Mouse (Mus musculus) gastrocnemius, postnatal 25 days (tissue): ENCODE measurements around the gene Tmco3. TPM values are rescaled to one million over a fixed set of nuclear protein-coding genes. Genes with fewer than 3 reads are reported as not detected.
"Not testable (repeated sequence)": the region's sequence is repeated elsewhere in the genome, so short reads cannot be mapped to it uniquely, and the experiment has no call there.

ENCODE experiments used
- DNase-seq: peaks from one replicate; pipeline ENCODE4 v3.0.0; 2022
- total RNA-seq, 2 experiments: library from RNA; stranded (reverse); gene quantifications; 1 replicate in 1 of 2; 2 replicates in 1 of 2; pipeline ENCODE4 v1.2.3; 2021

The Tmco3 gene
- total RNA-seq, 2 experiments from 2014 or later, result 10.6 to 17.1 TPM

DNA sequence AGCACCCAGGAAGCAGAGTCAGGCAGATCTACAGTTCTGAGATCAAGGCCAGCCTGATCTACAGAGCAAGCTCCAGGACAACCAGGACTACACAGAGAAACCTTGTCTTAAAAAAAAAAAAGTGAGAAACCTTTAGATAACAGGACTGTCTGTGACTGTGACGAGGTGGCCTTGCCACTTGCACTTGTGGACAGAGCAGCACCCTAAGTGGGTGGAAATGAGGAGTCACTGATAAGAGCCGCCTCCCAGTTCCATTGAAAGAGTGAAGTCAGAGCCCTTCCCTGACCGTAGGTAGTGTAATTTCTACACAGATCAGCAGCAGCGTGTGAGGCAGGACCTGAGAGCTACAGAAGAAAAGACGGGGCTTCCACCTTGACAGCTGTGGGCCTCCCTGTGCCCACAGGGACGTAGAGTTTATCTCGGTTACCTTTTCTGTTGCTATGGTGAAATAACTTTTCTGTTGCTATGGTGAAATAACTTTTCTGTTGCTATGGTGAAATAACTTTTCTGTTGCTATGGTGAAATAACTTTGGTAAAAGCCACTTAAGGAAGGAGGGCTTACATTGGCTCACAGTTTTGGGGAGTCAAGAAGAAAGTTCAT, 18.4 kb downstream of the Tmco3 start:
- DNase-seq, result no peak

DNA sequence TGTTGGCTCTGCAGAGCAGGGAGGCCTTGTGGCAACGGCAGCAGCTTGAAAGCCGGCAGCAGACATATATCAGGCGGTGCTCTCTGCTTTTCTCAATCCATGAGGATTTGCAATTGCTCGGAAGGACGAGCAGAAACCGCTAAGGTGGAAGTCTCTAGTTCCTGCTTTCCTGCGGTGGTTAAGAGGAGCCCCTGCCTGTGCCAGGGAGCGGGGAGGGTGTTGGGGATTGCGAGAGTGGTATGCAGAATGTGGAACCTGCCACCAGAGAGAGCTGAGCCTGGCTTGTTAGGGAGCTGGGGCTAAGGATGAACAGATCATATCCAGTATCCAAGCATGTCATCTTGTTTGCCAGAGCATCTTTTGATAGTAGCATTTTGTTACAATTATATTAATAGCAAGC, 18.9 kb downstream of the Tmco3 start:
- DNase-seq, result no peak

DNA sequence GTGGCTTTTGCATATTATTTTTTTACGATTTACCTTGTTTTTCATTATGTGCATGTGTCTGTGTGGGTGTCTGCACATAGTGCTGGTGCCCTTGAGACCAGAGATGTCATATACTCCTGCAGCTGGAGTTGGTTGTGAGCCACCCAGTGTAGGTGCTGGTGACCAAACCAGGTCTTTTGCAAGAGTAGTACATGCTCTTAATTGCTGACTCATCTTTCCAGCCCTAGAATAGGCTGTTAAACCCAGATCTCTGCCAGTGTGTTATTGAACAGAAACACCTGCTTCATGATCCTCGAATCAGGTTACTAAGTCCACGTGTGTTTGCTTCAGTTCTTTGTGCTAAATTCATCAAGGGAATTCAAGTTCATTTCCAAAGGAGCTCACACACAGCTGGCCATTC, 26.9 kb downstream of the Tmco3 start:
- DNase-seq, result no peak

DNA sequence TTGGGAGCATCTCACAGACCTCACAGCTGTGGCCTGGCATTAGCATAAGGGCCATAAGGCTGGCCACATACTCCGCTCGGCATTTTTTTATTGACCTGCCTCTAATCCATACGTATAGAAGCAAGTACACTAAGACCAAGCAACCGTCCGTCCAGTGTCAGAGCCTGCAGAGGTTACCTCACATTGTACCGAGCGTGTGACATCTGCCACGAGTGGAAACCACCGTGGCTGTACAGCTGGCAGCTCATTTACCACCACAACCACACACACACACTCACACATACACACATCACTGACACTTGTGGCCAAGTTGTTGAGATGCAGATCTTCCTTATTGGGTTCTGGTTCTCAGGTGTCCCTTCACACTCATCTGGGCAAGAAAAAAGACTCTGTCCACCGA, 28.7 kb downstream of the Tmco3 start:
- no peak for DNase-seq

DNA sequence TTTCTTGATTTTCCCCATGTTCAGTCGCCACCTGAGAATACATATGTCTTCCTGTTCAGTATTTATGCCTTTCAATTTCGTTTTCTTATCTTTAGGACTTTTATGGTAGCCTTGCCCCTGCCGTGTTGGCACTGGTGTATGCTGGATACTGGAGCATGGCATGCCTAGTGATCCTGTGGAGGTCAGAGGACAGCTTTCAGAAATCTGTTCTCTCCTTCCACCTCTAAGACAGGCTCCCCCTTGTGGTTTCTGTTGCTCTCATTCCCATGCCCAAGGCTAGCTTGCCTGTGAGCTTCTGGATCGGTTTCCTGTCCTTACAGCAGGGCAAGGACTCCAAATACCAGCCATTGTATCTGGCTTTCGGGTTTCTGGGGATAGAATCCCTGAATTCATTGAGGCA, 38.6 kb downstream of the Tmco3 start:
- no peak for DNase-seq

GRCm38 (mm10) chr8:13334671-13335070, 46.7 kb downstream of the Tmco3 start:
- no peak for DNase-seq

- not testable (repeated sequence) for DNase-seq
These were observed 49.3 kb downstream of the Tmco3 start for GRCm38 (mm10) chr8:13337245-13337644.

DNA sequence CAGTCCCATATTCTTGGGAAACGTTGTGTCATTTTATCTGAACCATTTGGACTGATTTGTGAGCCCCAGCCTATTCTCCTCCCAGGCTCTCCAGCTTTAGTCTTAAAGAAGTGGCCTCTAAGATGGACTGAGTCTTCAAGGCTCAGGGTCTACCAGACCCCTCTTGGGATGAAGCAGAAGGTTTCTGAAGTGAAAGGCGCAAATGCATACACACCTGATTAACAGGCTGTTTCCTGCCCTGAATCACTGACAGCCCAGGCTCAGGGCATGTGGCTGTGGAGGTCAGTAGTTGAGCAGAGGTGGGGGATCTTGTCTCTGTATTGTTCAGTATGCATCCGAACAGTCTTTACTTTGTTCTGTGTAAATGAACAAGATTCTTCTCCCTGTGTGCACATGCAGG, 49.7 kb downstream of the Tmco3 start:
- no peak for DNase-seq

GRCm38 (mm10) chr8:13338255-13338860, 50.4 kb downstream of the Tmco3 start, which contains the start of gene Tfdp1:
TSS of gene Tfdp1 (plus strand) at chr8:13338751.
- peak; percentile 81 for DNase-seq

GRCm38 (mm10) chr8:13338901-13339645, 51.1 kb downstream of the Tmco3 start:
- DNase-seq, result peak; percentile 27

- no peak for DNase-seq
These were observed 51.6 kb downstream of the Tmco3 start for GRCm38 (mm10) chr8:13339646-13339990.

DNA sequence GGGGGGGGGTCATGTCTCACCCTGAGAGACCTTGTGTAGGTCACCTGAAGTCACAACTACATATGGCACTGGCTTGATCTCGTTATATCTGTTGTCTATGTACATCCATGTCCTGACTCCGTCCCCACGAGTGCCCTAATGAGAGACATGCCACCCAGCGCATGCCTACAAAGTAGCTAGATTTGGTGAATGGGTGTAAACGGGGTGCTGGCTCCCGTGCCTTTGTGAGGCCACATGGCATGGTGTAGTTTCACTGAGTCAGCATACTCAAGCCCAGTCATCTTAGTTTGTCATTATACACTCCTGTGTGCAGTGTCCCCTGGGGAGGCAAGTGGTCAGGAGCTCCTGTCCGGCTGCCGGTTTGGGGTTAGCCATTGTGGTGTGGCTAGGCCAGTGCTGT, 52.7 kb downstream of the Tmco3 start:
- no peak for DNase-seq

GRCm38 (mm10) chr8:13342340-13342739, 54.4 kb downstream of the Tmco3 start:
- DNase-seq, result no peak

- DNase-seq, result no peak
These were observed 55.1 kb downstream of the Tmco3 start for GRCm38 (mm10) chr8:13343134-13343533.

- no peak for DNase-seq
These were observed 62.1 kb downstream of the Tmco3 start for GRCm38 (mm10) chr8:13350052-13350451.

- no peak for DNase-seq
These were observed 63.6 kb downstream of the Tmco3 start for GRCm38 (mm10) chr8:13351593-13351992.

GRCm38 (mm10) chr8:13352601-13353000, 64.6 kb downstream of the Tmco3 start:
- DNase-seq, result no peak

DNA sequence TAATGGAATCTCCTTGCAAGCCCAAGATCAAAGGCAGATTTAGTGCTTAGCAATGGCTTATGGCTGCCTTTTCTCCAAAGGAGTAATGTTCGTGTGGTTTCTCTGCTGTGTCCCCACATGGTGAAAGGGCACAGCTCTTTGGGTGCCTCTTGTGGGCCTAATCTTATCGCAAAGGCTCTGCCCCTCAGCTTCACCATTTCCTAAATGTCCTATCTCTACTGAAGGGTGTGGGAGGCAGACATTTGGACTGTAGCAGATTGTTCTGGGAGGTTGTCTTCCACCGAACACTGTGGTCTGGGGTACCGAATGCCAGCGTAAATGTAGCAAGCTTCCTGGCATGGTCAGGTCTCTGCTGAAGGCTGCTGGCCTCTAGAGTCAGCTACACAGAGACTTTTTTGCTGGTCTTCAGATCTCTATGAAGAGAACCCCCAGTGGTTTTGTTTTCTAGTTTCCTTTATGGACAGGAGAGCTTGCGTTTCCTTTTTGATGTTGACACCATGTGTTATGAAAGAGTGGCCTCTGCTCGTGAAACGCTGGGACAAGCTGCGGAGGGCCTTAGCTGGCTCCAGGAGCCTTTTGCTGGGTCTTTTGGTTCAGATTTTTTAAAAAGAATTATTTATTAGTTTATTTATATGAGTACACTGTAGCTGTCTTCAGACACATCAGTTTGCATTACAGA, 65.3 kb downstream of the Tmco3 start:
- no peak for DNase-seq

DNA sequence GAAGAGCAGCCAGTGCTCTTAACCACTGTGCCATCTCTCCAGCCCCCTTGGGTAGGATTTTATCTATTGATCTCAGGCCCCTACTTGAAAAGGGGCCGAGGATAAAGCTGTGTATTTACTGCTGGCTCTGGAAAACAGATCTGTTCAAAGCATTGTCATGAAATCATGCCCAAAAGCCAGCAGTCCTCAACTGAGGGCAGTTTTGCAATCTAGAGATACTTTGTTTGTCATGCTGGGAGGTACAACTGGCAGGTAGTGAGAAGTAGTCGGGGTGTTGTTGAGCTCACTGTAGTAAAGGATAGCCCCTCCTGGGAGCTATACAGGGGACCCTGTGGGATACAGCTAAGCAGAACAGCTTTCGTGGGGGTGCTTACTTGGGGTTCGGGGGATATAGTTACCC, 65.9 kb downstream of the Tmco3 start:
- no peak for DNase-seq

- no peak for DNase-seq
These were observed 68.2 kb downstream of the Tmco3 start for GRCm38 (mm10) chr8:13356221-13356620.

DNA sequence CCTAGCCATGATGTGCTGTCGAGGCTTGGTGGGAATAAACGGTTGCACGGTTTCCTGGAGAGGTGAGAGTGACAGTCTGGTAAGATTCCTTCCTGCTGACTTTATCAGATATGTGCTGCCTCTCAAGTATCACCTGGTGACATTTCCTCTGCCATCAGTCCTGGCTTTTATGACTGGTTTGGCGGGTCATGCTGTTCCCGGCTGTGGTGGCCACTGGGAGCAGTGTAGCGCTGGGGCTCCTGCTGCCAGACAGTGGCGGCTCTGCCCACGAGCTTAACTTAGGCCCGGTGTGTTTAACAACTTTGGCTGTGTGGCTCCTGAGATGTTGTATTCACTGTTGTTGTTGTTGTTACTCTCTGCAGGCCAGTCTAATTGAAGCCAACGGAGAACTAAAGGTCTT, 68.7 kb downstream of the Tmco3 start:
- DNase-seq, result peak; percentile 76

GRCm38 (mm10) chr8:13360213-13360612, 72.2 kb downstream of the Tmco3 start:
- no peak for DNase-seq

- no peak for DNase-seq
These were observed 73.9 kb downstream of the Tmco3 start for GRCm38 (mm10) chr8:13361865-13362264.
